Mouse (Mus musculus) heart, postnatal 36 days (tissue): ENCODE data around the gene Gria3. TPM values are rescaled to one million over a fixed set of nuclear protein-coding genes. Genes with fewer than 3 reads are reported as not detected.

ENCODE experiments used
- DNase-seq, 2 experiments: peaks; one replicate each; pipeline ENCODE4 v3.0.0; 2021 to 2022
- intact Hi-C: fragments of 180-260 bp; cut with DNase I; formaldehyde crosslinking; loops from one replicate; pipeline ENCODE4 v1.15.1; 2025
- microRNA-seq, 2 experiments: library from miRNA; unstranded; fragments of <30 nt; microRNA quantifications; one replicate each; pipeline ENCODE4 v1.2.0; 2021; ENCODE audit warnings: borderline number of aligned reads in 2 of 2
- total RNA-seq, 2 experiments: library from RNA; stranded (reverse); gene quantifications; 2 replicates each; pipeline ENCODE4 v1.2.3; 2021

Gene Gria3
- total RNA-seq, 2 experiments from 2014 or later = 1.4 to 1.5 TPM

DNA sequence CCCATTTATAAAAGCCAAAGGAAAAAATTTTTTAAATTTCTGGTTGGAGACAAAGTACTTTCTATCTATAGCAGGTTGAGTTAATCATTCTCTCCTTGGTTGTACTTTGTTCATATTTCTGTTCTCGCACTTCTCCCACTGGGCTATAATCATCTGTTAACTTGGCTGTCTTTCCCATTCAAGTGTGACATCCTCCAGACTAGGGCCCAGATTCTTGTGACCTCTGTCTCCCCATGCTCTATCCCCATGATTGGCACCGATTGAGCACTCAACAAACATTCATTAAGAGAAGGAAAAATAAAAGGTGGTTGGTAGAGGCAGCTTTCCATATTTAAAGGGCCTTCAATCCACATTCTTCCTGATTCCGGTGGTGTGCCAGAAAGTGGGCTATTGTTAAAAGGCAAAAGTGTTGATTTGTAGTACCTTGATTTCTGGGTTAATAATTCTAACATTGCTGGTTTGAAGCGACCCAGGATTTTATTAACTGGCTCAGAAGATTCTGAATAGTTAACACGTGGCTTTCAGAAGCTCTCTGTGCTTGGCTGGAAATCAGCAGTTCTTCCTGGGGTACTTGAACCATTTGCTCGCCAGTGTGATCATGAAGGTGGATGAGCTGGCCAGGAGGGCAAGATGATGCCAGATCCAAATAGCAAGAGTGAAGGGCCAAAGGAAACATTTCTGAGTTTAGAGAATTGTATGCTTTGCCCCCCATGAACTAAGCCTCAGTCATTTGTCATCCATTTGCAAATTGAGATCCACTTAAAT is 161.8 kb downstream of the Gria3 start:
- DNase-seq = no peak
- intact Hi-C loops = no loop called here

DNA sequence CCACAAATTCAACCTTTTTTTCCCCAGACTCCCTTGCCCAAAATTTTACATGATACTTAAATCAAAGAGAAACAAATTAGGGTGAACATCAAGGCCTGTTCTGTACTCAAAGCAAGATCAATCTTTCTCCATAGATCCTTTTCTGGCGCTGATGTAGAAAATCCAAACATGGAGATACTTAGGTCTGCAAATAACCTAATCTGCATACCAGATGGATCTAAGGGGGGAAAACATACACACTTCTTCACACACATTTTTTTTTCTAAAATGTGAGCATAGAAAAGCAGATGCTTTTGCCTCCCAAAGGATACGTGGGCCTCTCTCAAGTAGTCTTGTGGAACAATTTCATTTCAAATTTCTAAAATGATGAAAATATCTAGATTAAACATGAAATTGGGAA is 164.2 kb downstream of the Gria3 start:
- intact Hi-C loops = no loop called here
- DNase-seq = no peak

DNA sequence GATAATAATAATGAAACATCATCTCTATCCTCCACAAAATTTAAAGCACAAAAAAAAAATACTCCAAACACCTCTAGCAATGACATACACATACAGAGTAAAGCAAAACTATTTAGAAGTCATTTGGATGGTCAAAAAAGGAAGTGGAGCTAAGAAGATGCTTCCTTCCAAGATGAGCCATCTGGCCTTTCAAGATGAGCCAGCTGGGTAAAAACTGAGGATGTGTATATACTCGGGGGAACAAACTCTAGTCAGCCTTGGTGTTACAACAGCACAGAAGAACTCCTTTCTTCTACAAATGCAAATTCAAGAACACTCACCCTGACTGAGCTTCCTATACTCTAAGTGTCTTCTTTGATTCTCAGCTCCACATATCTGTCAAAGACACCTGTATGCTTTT is 172.4 kb downstream of the Gria3 start:
- no peak for DNase-seq
- intact Hi-C loops = no loop called here

DNA sequence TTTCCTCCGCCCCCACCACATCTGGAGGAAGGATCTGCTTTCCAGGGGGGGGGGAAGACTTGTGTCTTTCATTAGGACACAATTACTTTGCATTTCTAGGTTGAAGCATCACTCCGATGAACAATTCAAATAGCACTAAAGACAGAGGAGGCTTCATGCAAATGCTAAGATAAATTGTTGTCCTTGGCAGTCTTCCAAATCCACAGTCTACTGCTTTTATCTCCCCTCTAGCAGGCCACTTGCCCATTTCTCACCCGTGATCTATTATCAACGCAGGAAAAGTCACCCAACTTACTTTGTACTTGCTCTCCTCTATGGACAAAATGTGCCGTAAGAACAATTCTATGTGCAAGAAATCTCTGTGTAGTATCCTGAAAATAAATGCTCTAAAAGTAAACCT is 178.1 kb downstream of the Gria3 start:
- DNase-seq = no peak
- intact Hi-C loops = no loop called here

DNA sequence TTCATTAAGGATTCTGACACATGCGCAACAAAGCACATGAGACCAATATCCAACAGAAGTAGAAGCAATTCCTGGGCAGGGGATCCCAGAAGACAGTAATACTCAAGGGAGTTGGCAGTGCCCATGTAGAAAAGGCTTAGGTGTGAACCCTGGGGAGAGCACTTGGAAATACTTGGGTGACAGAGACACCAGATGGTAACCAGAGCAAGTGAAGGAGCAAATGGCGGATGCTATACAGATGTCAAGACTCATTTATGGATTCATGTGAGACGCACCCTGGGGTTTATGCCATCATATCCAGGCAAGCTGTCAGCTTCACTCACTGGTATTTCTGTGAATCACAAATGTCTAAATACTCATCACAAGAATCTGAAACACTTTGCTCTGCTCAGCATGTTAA is 187.0 kb downstream of the Gria3 start:
- no peak for DNase-seq
- intact Hi-C loops = no loop called here

DNA sequence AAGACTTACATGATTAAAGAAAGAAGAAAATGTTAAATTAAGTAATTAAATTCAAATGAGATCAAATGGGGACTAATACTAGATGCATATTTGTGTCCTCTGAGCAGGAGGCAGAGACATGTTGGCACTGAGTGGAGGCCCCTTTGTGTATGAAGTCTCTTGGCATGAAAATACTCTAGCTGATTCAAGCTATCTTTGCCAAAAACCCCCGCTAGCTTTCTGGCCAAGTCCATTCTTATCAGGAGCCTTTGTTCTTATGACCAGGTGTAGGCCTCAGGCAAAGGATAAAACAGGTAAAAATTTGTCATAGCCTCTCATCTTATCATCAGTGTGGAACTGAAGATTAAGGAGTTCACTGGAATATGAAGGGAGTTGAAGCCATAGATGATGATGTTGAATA is 206.5 kb downstream of the Gria3 start:
- intact Hi-C loops = no loop called here
- no peak for DNase-seq

DNA sequence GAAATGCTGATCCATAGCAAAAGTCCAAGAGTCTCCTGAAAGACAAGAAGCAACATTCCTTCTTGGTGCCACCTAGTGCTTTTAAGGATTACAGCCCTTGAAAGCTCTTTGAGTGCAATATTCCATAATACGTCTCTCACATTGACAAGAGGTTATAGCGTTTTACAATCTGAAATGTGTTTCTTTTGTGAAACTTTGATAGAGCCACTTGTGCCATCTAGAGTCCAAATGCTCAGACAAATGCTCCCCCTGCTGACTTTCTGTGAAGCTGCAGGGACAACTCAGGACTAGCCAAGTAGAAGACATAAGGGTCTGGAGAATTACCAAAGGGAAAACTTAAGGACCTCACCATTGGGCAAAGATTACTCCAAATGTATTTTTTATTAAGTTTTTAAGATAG is 214.3 kb downstream of the Gria3 start:
- intact Hi-C loops = loop anchor here (10.0 kb wide), 1 partner anchor 220 kb away; no protein-coding TSS in a partner anchor

DNA sequence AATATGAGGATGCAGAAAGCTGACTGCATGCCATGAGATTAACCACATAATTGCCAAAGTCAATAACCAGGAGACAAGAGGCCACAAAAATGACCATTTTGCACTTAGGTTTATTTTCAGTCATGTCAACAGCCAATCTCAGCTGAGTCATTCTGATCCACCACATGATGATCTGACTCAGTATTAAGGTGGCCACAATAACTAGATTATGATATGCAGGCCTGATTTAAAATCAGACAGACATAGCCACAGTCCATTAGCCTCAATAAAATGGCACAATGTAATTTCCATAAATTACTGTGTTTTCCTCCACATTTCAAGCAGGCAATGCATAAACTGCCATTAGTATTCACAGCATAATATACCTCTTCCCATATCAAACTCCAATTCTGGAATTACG is 216.3 kb downstream of the Gria3 start:
- intact Hi-C loops = loop anchor here (10.0 kb wide), 1 partner anchor 222 kb away; no protein-coding TSS in a partner anchor
- no peak for DNase-seq

More for the DNA sequence above, 214.3 kb downstream of the Gria3 start:
- DNase-seq = peak in 1 of 2 experiments; percentile 12

DNA sequence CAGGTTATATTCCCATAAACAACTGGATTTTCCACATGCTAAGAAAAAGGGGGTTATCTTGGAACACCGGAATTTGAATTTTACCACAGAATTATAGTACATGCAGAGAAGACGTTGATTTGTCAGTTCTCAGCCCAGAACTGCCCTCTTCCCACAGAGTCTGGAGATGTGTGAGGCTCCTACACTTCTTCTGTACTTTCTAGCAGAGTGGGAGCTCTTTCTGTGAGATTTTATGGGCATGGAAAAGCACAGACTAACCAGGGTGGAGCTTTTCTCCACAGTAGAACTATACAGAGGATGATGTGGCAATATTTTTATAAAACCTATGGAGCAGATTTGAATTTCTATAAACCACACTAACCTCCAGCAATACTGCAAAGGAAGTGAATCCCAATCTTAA is 217.7 kb downstream of the Gria3 start:
- no peak for DNase-seq
- intact Hi-C loops = loop anchor here (10.0 kb wide), 1 partner anchor 224 kb away; no protein-coding TSS in a partner anchor

DNA sequence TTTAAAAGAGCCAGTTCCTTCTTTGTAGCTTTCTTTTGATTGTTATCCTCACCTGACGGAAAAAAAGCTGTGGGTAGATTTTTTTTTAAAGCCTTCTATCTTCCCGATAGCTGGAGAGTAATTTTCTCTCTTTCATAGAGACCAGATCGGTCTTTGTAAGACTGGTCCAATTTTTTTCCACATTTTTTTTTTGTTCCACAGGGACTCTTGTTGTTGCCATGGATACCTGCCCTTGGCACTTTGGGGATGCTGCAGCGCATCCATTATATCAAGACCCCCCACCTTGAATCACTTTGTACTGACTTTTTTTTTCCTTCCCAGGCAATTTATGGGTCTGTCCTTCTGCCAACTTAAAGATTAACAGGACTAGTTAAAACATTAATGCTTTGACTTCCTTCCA is 232.9 kb downstream of the Gria3 start:
- intact Hi-C loops = no loop called here
- DNase-seq = no peak

DNA sequence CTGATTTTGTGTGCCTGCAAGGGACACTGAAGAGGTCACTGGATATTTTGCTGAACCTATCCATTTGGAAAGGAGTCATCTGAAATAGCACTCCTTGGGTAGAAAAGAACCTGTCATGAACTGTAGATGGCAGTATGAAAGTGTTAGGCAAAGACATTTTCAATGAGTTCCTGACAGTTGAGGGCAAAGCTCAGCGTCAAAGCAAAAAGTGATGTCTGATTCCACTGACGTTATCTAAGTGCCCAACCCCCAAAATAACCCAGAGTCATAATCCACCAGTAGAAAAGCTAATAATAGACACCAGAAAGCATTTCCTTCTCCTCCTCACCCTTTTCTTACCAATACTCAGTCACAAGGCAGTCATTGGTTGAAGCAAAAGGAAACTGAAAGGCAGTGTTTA is 244.3 kb downstream of the Gria3 start:
- no peak for DNase-seq
- intact Hi-C loops = no loop called here

DNA sequence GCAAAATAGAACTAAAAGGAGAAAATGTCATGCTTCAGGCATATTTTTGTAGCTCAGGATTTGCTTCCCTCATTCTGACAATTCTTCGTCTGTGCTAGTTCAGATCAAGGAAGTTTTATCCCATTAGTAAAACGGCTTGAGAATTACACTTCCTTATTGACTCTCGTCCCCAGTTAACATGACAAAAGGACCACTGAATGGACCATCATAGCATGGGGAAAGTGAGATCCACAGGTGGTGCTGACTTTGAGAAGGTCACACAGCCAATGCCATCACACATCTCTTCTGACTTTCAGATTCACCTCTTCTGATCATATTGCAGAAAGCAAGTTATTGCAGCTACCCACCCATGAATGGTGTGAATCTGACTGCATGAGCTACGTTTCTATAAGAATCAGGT is 257.1 kb downstream of the Gria3 start:
- DNase-seq = no peak

DNA sequence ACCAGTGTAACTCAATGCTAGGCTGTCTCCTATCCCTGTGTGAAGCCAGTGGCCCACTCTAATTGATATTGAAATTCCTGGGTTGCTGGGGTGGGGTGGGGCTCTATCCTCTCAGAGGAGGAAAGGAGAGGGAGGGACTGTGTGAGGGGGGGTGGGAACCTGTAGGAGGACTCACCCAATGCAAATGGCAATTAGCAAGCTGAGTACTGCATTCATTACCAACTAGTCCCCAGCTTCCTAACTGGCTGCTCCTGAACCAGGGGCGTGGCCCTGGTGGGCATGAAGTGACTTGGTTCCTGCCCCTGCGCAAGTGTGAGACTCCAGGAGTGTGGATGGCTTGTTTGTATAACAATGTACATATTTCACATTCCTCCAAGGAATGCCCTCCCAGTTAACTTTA is 288.2 kb downstream of the Gria3 start:
- intact Hi-C loops = no loop called here

More for the DNA sequence above, 257.1 kb downstream of the Gria3 start:
- intact Hi-C loops = no loop called here

DNA sequence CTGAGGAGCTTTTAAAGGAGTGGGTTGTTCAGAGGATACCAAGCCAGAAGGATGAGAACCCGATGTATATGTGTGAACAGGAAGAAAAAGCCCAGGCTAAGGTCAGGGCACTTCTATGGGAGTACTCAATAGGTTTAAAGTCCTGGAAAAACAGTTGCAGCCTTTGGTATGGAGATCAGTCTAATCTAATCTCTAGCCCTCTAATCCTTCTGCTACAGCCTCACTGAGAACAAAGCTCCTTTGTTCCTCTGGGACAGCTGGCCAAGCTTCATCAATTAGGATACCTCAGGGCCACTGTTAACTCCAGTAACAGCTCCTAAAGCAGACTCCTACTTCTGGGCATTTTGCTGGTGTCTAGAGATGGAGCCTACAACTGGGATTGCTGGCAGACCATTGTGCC is 291.4 kb downstream of the Gria3 start:
- intact Hi-C loops = no loop called here

More for the DNA sequence above, 288.2 kb downstream of the Gria3 start:
- no peak for DNase-seq

More for the DNA sequence above, 291.4 kb downstream of the Gria3 start:
- DNase-seq = no peak

Small RNA genes lying within 50 kb of the gene (microRNA-seq; reads per million reads assigned to microRNA genes)
- 0 reads per million in 2 experiments for gene Gm22413
